Comparison of ENCODE assay signal across 8 mouse cellular contexts in genomic region chr9:21409592-21410317, GRCm38 (mm10). TPM values are rescaled to one million over a fixed set of nuclear protein-coding genes. Genes with fewer than 3 reads are reported as not detected.
DNase-seq lines count a peak whose midpoint lies in the region; ATAC-seq and TF ChIP-seq lines count a peak whose summit lies in the region.

No protein-coding gene starts in this region.

- TF ChIP-seq EP300 in MEL (IDR thresholded peaks at IDR 0.05; ENCODE audit: low read depth in 1 of 2, low read length in 2 of 2) = no peak
- TF ChIP-seq EP300 in heart, postnatal 0 days (IDR thresholded peaks at IDR 0.05; ENCODE audit: low read depth) = no peak

- 31% methylated on average over 9 of the region's 9 CpGs for WGBS in heart, postnatal 0 days

- H3K27me3 ChIP-seq in MEL (ENCODE audit: control insufficient read depth in 1 of 2, insufficient read depth in 2 of 2, low read length in 2 of 2) = no peaks in the 10 kb centered on the region
- H3K27me3 ChIP-seq in heart, postnatal 0 days (ENCODE audit: control insufficient read depth, insufficient read depth, low read length) = no peaks in the 10 kb centered on the region

- TF ChIP-seq POLR2A in MEL (IDR thresholded peaks at IDR 0.05; ENCODE audit: control insufficient read depth in 1 of 2, insufficient read depth in 1 of 2, low read depth in 1 of 2, low read length in 2 of 2, poor library complexity in 1 of 2) = peak in 1 of 2 experiments; percentile 24; a peak in 1 of 4 replicates
- TF ChIP-seq POLR2A in bone marrow macrophage, adult 2 months (IDR thresholded peaks at IDR 0.05; ENCODE audit: borderline replicate concordance, low read depth, low read length) = no peak
- TF ChIP-seq POLR2A in embryonic fibroblast, embryonic 13.5 days (IDR thresholded peaks at IDR 0.05; ENCODE audit: low read depth, low read length) = no peak

- peaks cover 26% of the 10 kb centered on the region for H3K79me2 ChIP-seq in MEL (ENCODE audit: control insufficient read depth, insufficient read depth, low read length, poor library complexity)

- peaks cover 0 to 21% of the 10 kb centered on the region in 2 experiments; a peak in 2 of 4 replicates for H3K4me1 ChIP-seq in MEL (ENCODE audit: control insufficient read depth in 1 of 2, insufficient read depth in 2 of 2, low read length in 2 of 2)
- peaks cover 9% of the 10 kb centered on the region; the same call in 1 of the 2 replicates for H3K4me1 ChIP-seq in bone marrow macrophage, adult 2 months (ENCODE audit: control insufficient read depth, insufficient read depth, low read length)
- H3K4me1 ChIP-seq in embryonic fibroblast, embryonic 13.5 days (ENCODE audit: control insufficient read depth, insufficient read depth, low read length) = no peaks in the 10 kb centered on the region
- peaks cover 11% of the 10 kb centered on the region; the same call in 1 of the 2 replicates for H3K4me1 ChIP-seq in heart, postnatal 0 days (ENCODE audit: control insufficient read depth, insufficient read depth)

- H3K4me3 ChIP-seq in MEL (ENCODE audit: control insufficient read depth in 1 of 2, insufficient read depth in 1 of 2, low read depth in 2 of 2, low read length in 2 of 2) = no peak overlapping the region
- H3K4me3 ChIP-seq in bone marrow macrophage, adult 2 months (ENCODE audit: insufficient read depth, low read length) = no peak overlapping the region
- no peak overlapping the region for H3K4me3 ChIP-seq in embryonic fibroblast, embryonic 13.5 days (ENCODE audit: insufficient read depth, low read length)
- H3K4me3 ChIP-seq in heart, postnatal 0 days (ENCODE audit: low read depth, low read length) = no peak overlapping the region

- H3K36me3 ChIP-seq in MEL (ENCODE audit: control insufficient read depth in 1 of 2, insufficient read depth in 2 of 2, low read length in 2 of 2) = peaks cover 18 to 24% of the 10 kb centered on the region in 2 experiments
- peaks cover 20% of the 10 kb centered on the region for H3K36me3 ChIP-seq in heart, postnatal 0 days (replicated peaks; ENCODE audit: control insufficient read depth, insufficient read depth, low read length)

- no peak for ATAC-seq in heart, postnatal 0 days (ENCODE audit: insufficient read depth, low read depth)

- peak in 1 of 3 experiments; percentile 99; a peak in 2 of 6 replicates for TF ChIP-seq CTCF in MEL (IDR thresholded peaks at IDR 0.05 in 2 of 3, conservative IDR thresholded peaks at IDR 0.05 in 1 of 3; ENCODE audit: control insufficient read depth in 1 of 3, insufficient read depth in 1 of 3, low read depth in 2 of 3, low read length in 3 of 3, poor library complexity in 1 of 3, severe bottlenecking in 1 of 3)
- TF ChIP-seq CTCF in bone marrow macrophage, adult 2 months (IDR thresholded peaks at IDR 0.05; ENCODE audit: low read depth, low read length) = peak; percentile 67
- peak; percentile 61; the same call in 1 of the 2 replicates for TF ChIP-seq CTCF in embryonic fibroblast, embryonic 13.5 days (IDR thresholded peaks at IDR 0.05; ENCODE audit: borderline replicate concordance, insufficient read depth, low read length)
- peak; percentile 77 for TF ChIP-seq CTCF in heart, postnatal 0 days (IDR thresholded peaks at IDR 0.05; ENCODE audit: low read depth)

- no peak for TF ChIP-seq RAD21 in MEL (IDR thresholded peaks at IDR 0.05; ENCODE audit: low read depth, low read length)

- no peak overlapping the region for H3K27ac ChIP-seq in MEL (ENCODE audit: control insufficient read depth, low read depth, low read length)
- no peak overlapping the region for H3K27ac ChIP-seq in bone marrow macrophage, adult 2 months (ENCODE audit: insufficient read depth, low read depth, low read length)
- no peak overlapping the region for H3K27ac ChIP-seq in embryonic fibroblast, embryonic 13.5 days (ENCODE audit: insufficient read depth, low read length)
- no peak overlapping the region for H3K27ac ChIP-seq in heart, postnatal 0 days (ENCODE audit: low read depth)

- peak; percentile 96 for DNase-seq in MEL (ENCODE audit: low read depth, low spot score)
- peak; percentile 65 for DNase-seq in heart, postnatal 0 days (ENCODE audit: low spot score)
- DNase-seq in layer of hippocampus, adult 9-10 months (ENCODE audit: low spot score) = peak; percentile 75
- peak; percentile 79 to 89 for DNase-seq in lung, postnatal 4 days
- peak; percentile 90 to 92 for DNase-seq in right cerebral cortex, adult 2 months (ENCODE audit: low spot score in 2 of 2)
- DNase-seq in urinary bladder, postnatal 4 days (ENCODE audit: low spot score in 2 of 2) = peak; percentile 65 to 80

- no peaks in the 10 kb centered on the region for H3K9me3 ChIP-seq in MEL (replicated peaks; ENCODE audit: insufficient read depth, low read length)
- H3K9me3 ChIP-seq in heart, postnatal 0 days (replicated peaks; ENCODE audit: control insufficient read depth, low read length) = no peaks in the 10 kb centered on the region

- no peak overlapping the region for H3K4me2 ChIP-seq in heart, postnatal 0 days (ENCODE audit: low read depth, low read length)

- no peak overlapping the region for H3K9ac ChIP-seq in MEL (ENCODE audit: control insufficient read depth, low read depth, low read length, poor library complexity, severe bottlenecking)
- H3K9ac ChIP-seq in heart, postnatal 0 days (replicated peaks; ENCODE audit: low read depth, low read length) = no peak overlapping the region

TF ChIP-seq in MEL, 35 proteins besides CTCF, POLR2A, EP300 and RAD21 (continues in another document):
- TF ChIP-seq ZMIZ1 (IDR thresholded peaks at IDR 0.05; ENCODE audit: low read depth, low read length) (no peak), NRF1 (IDR thresholded peaks at IDR 0.05; ENCODE audit: insufficient read depth, low read depth, low read length, poor library complexity, severe bottlenecking) (no peak), ELF1 (IDR thresholded peaks at IDR 0.05; ENCODE audit: low read depth, low read length) (no peak), MYB (IDR thresholded peaks at IDR 0.05; ENCODE audit: low read depth, low read length) (no peak), UBTF (IDR thresholded peaks at IDR 0.05; ENCODE audit: borderline replicate concordance, insufficient read depth, low read depth, low read length) (no peak), MAZ (IDR thresholded peaks at IDR 0.05; ENCODE audit: low read depth, low read length) (no peak), NELFE (IDR thresholded peaks at IDR 0.05; ENCODE audit: low read depth, low read length) (no peak), MXI1 (IDR thresholded peaks at IDR 0.05; ENCODE audit: low read depth, low read length) (no peak), ETS1 (IDR thresholded peaks at IDR 0.05; ENCODE audit: low read depth, low read length) (no peak), POLR2AphosphoS2 (IDR thresholded peaks at IDR 0.05; ENCODE audit: low read length) (no peak), JUND (IDR thresholded peaks at IDR 0.05; ENCODE audit: low read depth, low read length) (no peak), MAFK (IDR thresholded peaks at IDR 0.05; ENCODE audit: borderline replicate concordance, low read depth, low read length) (no peak), GATA1 (IDR thresholded peaks at IDR 0.05; ENCODE audit: low read depth, low read length) (peak; percentile 78), GABPA (IDR thresholded peaks at IDR 0.05; ENCODE audit: low read depth, low read length) (no peak), HCFC1 (IDR thresholded peaks at IDR 0.05; ENCODE audit: low read depth, low read length) (no peak), SIN3A (IDR thresholded peaks at IDR 0.05; ENCODE audit: low read length) (no peak), E2F4 (IDR thresholded peaks at IDR 0.05; ENCODE audit: borderline replicate concordance, low read depth, low read length) (no peak), CHD1 (IDR thresholded peaks at IDR 0.05; ENCODE audit: low read depth, low read length) (no peak), POLR2AphosphoS5 (IDR thresholded peaks at IDR 0.05; ENCODE audit: borderline replicate concordance, low read depth, low read length) (peak; percentile 52; the same call in 1 of the 2 replicates), MAX (IDR thresholded peaks at IDR 0.05; ENCODE audit: low read length) (no peak), USF2 (IDR thresholded peaks at IDR 0.05; ENCODE audit: borderline replicate concordance in 1 of 2, insufficient read depth in 1 of 2, low read depth in 1 of 2, low read length in 2 of 2) (peak in 1 of 2 experiments; percentile 30; a peak in 1 of 4 replicates)

RNA-seq across cellular contexts. Expression of gene Qtrt1, which starts 1.9 kb away (rescaled TPM):
- total RNA-seq in MEL (2012; rRNA removed) = 173 and 199 TPM in 2 replicates
- 100 to 1,000 TPM in 1 of 2 experiments, not detected in 1; 244 TPM for polyA plus RNA-seq in MEL (2012; ENCODE audit: insufficient read depth in 1 of 2, insufficient read length in 2 of 2, low read depth in 1 of 2, low replicate concordance in 2 of 2, missing spikeins in 1 of 2)
- 9.9 and 14.9 TPM in 2 replicates for polyA plus RNA-seq in bone marrow macrophage, adult 2 months (2012; ENCODE audit: insufficient read depth, insufficient read length, missing spikeins)
- polyA plus RNA-seq in embryonic fibroblast, embryonic 13.5 days (2011; ENCODE audit: insufficient read length, low read depth, missing spikeins) = 30.0 and 35.8 TPM in 2 replicates
- 34.3 and 39.7 TPM in 2 replicates for total RNA-seq in heart, postnatal 0 days (2014; rRNA removed; ENCODE audit: low replicate concordance)
- polyA plus RNA-seq in heart, postnatal 0 days (2015; fragmentation: Nextera tagmentation; extraction: Ambion mirVana) = 15.5 and 15.6 TPM in 2 replicates

RNA-seq across cellular contexts. Expression of gene Dnm2, which starts 15.0 kb away (rescaled TPM):
- total RNA-seq in MEL (2012; rRNA removed) = 110 and 117 TPM in 2 replicates
- 100 to 1,000 TPM; 237 to 832 TPM for polyA plus RNA-seq in MEL (2012; ENCODE audit: insufficient read depth in 1 of 2, insufficient read length in 2 of 2, low read depth in 1 of 2, low replicate concordance in 2 of 2, missing spikeins in 1 of 2)
- 118 and 129 TPM in 2 replicates for polyA plus RNA-seq in bone marrow macrophage, adult 2 months (2012; ENCODE audit: insufficient read depth, insufficient read length, missing spikeins)
- polyA plus RNA-seq in embryonic fibroblast, embryonic 13.5 days (2011; ENCODE audit: insufficient read length, low read depth, missing spikeins) = 77.2 and 93.4 TPM in 2 replicates
- 78.3 and 95.8 TPM in 2 replicates for total RNA-seq in heart, postnatal 0 days (2014; rRNA removed; ENCODE audit: low replicate concordance)
- polyA plus RNA-seq in heart, postnatal 0 days (2015; fragmentation: Nextera tagmentation; extraction: Ambion mirVana) = 56.8 and 61.1 TPM in 2 replicates

RNA-seq across cellular contexts. Expression of gene Ilf3, which starts 42.1 kb away (rescaled TPM):
- 210 and 235 TPM in 2 replicates for total RNA-seq in MEL (2012; rRNA removed)
- polyA plus RNA-seq in MEL (2012; ENCODE audit: insufficient read depth in 1 of 2, insufficient read length in 2 of 2, low read depth in 1 of 2, low replicate concordance in 2 of 2, missing spikeins in 1 of 2) = 100 to 1,000 TPM in 1 of 2 experiments, 10 to 100 TPM in 1; 67.4 to 519 TPM
- polyA plus RNA-seq in bone marrow macrophage, adult 2 months (2012; ENCODE audit: insufficient read depth, insufficient read length, missing spikeins) = 33.3 and 42.9 TPM in 2 replicates
- 80.9 and 94.0 TPM in 2 replicates for polyA plus RNA-seq in embryonic fibroblast, embryonic 13.5 days (2011; ENCODE audit: insufficient read length, low read depth, missing spikeins)
- 34.7 and 37.3 TPM in 2 replicates for total RNA-seq in heart, postnatal 0 days (2014; rRNA removed; ENCODE audit: low replicate concordance)
- 53.6 and 58.4 TPM in 2 replicates for polyA plus RNA-seq in heart, postnatal 0 days (2015; fragmentation: Nextera tagmentation; extraction: Ambion mirVana)
